Mouse (Mus musculus) midbrain, embryonic 14.5 days (tissue): ENCODE measurements around the gene Tex21. TPM values are rescaled to one million over a fixed set of nuclear protein-coding genes. Genes with fewer than 3 reads are reported as not detected.
A peak's percentile ranks its signal among the peaks of the same experiment; 100 is the strongest.
"Not testable (repeated sequence)": the region's sequence is repeated elsewhere in the genome, so short reads cannot be mapped to it uniquely, and the experiment has no call there.

Source experiments
- ATAC-seq: fragments of 200-750 bp; cut with Nextera tagmentation; 2 replicates; pipeline ENCODE4 v1.8.0; 2017; ENCODE audit warnings: moderate number of reproducible peaks, moderate library complexity; ENCODE audit not compliant: low FRiP score, low TSS enrichment
- DNase-seq: peaks from one replicate; pipeline ENCODE4 v3.0.0-alpha.2; 2015
- H3K27ac ChIP-seq: fragments of 300-500 bp; sonication (generic); replicated peaks from 2 replicates; pipeline ENCODE4 v1.5.1; 2014; ENCODE audit warnings: mild to moderate bottlenecking, low read depth, low read length, moderate library complexity
- H3K27me3 ChIP-seq: fragments of 300-500 bp; sonication (generic); 2 replicates; pipeline ENCODE4 v1.6.1; 2014; ENCODE audit warnings: low read length, control low read depth, mixed read lengths; ENCODE audit not compliant: control insufficient read depth, insufficient read depth
- H3K36me3 ChIP-seq: fragments of 300-500 bp; sonication (generic); 2 replicates; pipeline ENCODE4 v1.6.1; 2014; ENCODE audit warnings: low read length, control low read depth; ENCODE audit not compliant: control insufficient read depth, insufficient read depth
- H3K4me1 ChIP-seq: fragments of 300-500 bp; sonication (generic); 2 replicates; pipeline ENCODE4 v1.6.1; 2014; ENCODE audit warnings: mild to moderate bottlenecking, antibody characterized with exemption, low read length, control low read depth; ENCODE audit not compliant: control insufficient read depth, insufficient read depth
- H3K4me2 ChIP-seq: fragments of 300-500 bp; sonication (generic); 2 replicates; pipeline ENCODE4 v1.6.1; 2014; ENCODE audit warnings: mild to moderate bottlenecking, low read length, moderate library complexity
- H3K4me3 ChIP-seq: fragments of 300-500 bp; sonication (generic); replicated peaks from 2 replicates; pipeline ENCODE4 v1.5.1; 2014; ENCODE audit warnings: low read depth, low read length
- H3K9ac ChIP-seq: fragments of 300-500 bp; sonication (generic); replicated peaks from 2 replicates; pipeline ENCODE4 v1.6.1; 2014; ENCODE audit warnings: mild to moderate bottlenecking, low read length, moderate library complexity
- H3K9me3 ChIP-seq: fragments of 300-500 bp; sonication (generic); 2 replicates; pipeline ENCODE4 v1.6.1; 2016; ENCODE audit warnings: low read length, control low read depth, mixed read lengths; ENCODE audit not compliant: control insufficient read depth
- WGBS: fragments of 180-500 bp; shearing (Covaris S2); extraction: QIAGEN DNeasy Blood & Tissue Kit; methylation state at CpG from one replicate; pipeline ENCODE4 v1.1.7; 2014; 5-methylcytosine and 5-hydroxymethylcytosine counted together
- polyA plus RNA-seq: library from polyadenylated mRNA; unstranded; fragments of >200 nt; fragmentation: Nextera tagmentation; extraction: Ambion mirVana; gene quantifications from 2 replicates; pipeline ENCODE4 v1.2.1, GENCODE M21; 2014

Gene Tex21
- polyA plus RNA-seq, 1 experiment from 2014 or later, result not detected

DNA sequence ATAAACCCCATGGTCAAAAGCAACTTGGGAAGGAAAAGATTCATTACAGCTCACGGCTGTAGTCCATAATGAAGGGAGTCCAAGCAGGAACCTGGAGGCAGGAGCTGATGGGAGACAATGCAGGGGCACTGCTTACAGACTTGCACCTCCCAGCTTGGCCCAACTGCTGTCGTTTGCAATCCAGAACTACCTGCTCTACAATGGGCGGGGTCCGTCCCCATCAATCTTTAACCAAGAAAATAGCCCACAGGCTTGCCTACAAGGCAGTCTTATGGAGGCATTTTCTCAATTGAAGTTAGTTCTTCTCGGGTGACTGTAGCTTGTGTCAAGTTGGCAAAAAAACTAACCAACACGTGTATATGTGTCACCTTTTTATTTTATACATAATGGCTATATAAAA is 66.1 kb downstream of the Tex21 start:
- ATAC-seq, result no peak
- 78% methylated on average over 6 of the region's 6 CpGs for whole genome bisulfite sequencing

GRCm38 (mm10) chr12:76179527-76179926 is 67.0 kb downstream of the Tex21 start:
- Histone ChIP-seq H3K9me3 (no peaks in the 10 kb centered on the region), H3K4me1 (0 out of 2 replicates have a peak, but pooled peaks cover 3% of the 10 kb centered on the region), H3K27me3 (peaks cover 9% of the 10 kb centered on the region), H3K27ac (no peak overlapping the region), H3K4me2 (no peak overlapping the region), H3K9ac (no peak overlapping the region), H3K4me3 (no peak overlapping the region), H3K36me3 (no peaks in the 10 kb centered on the region)
- DNase-seq (no peak), ATAC-seq (no peak)
- 67% methylated on average over 4 of the region's 4 CpGs for WGBS

More for the DNA sequence above, 66.1 kb downstream of the Tex21 start:
- Histone ChIP-seq H3K4me2 (no peak overlapping the region), H3K4me1 (0 out of 2 replicates have a peak, but pooled peaks cover 3% of the 10 kb centered on the region), H3K9ac (no peak overlapping the region), H3K27me3 (peaks cover 9% of the 10 kb centered on the region), H3K27ac (no peak overlapping the region), H3K9me3 (no peaks in the 10 kb centered on the region), H3K36me3 (no peaks in the 10 kb centered on the region), H3K4me3 (no peak overlapping the region)
- no peak for DNase-seq

- WGBS, result 85% methylated on average over 5 of the region's 5 CpGs
- H3K9me3 ChIP-seq, result no peaks in the 10 kb centered on the region
- no peak overlapping the region for H3K4me2 ChIP-seq
- no peak overlapping the region for H3K27ac ChIP-seq
- no peak for ATAC-seq
- 0 out of 2 replicates have a peak, but pooled peaks cover 3% of the 10 kb centered on the region for H3K4me1 ChIP-seq
- no peaks in the 10 kb centered on the region for H3K36me3 ChIP-seq
- DNase-seq, result no peak
- H3K9ac ChIP-seq, result no peak overlapping the region
- no peak overlapping the region for H3K4me3 ChIP-seq
- peaks cover 9% of the 10 kb centered on the region for H3K27me3 ChIP-seq
Measured at GRCm38 (mm10) chr12:76179051-76179450, 67.5 kb downstream of the Tex21 start.

- WGBS, result 38% methylated on average over 16 of the region's 16 CpGs
- H3K27ac ChIP-seq, result no peak overlapping the region
- H3K4me2 ChIP-seq, result peak overlapping the region; percentile 98
- no peaks in the 10 kb centered on the region for H3K36me3 ChIP-seq
- ATAC-seq (no peak), DNase-seq (peak; percentile 88)
- H3K27me3 ChIP-seq, result peaks cover 9% of the 10 kb centered on the region
- no peak overlapping the region for H3K9ac ChIP-seq
- H3K4me1 ChIP-seq, result 0 out of 2 replicates have a peak, but pooled peaks cover 3% of the 10 kb centered on the region
- no peaks in the 10 kb centered on the region for H3K9me3 ChIP-seq
- peak overlapping the region; percentile 42; the same call in 1 of the 2 replicates for H3K4me3 ChIP-seq
Measured at GRCm38 (mm10) chr12:76177864-76178518, 68.6 kb downstream of the Tex21 start.

DNA sequence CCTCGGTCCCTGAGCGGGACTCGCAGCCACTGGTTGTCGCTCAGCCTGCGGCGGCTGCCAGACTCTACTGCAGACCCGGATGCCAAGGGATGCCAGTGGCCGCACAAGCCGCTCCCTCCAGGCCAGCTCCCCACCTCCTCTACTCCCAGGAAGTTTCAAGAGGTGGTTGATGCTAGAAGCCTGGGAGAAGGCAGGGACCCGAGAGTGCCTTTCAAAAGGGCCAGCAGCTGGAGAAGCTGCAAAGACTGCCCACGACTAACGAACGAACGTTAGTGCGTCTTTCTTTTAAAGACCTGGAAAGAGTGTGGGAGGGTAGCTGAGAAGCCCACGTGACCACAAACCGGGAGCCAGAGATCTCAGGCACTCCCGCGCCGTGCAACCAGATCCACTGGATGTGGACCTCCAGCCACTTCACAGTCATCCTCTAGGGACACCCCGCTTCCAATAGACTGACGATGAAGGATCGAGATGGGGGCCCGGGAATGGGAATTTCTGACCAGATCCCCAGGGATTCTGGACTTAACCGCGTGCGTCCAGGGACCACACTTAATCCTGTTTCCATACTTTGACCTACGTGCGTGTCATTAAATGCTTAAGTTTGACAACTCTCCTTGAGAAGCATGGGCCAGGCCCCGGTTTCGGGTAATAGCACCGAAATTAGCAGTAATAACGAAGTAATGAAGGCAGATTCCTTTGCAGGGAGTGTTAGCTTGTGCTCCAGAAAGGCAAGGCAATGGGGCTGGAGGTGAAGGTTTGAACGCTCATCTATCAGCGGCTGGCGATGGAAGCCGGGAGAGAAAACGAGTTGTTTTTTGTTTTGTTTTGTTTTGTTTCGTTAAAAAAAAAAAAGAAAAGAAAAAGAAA is 69.3 kb downstream of the Tex21 start, which contains the start of gene Esr2:
Gene Esr2 (minus strand): TSS at position 260 of the 864 bp plus-strand sequence.
- H3K27ac ChIP-seq, result no peak within 1 kb of the TSS

DNA sequence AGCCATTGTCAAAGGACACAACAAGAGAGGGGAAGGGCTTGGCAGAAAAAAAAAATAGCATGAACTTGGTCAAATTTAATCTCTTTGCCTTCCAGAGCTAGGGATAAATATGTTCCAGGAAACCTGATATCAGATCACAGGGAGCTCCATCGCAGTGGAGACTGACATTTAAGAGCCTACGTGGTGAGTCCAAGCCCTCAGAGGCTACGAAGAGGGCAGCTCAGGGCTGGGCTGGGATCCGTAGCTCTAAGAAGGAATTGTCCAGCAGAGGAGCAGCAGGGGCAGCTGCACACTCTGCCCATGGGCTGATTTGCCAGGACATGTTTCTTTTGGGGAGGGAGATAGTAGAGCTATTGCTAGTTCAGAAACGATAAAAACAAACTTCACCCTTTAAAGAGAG is 80.9 kb downstream of the Tex21 start:
- H3K9me3 ChIP-seq, result no peaks in the 10 kb centered on the region
- no peaks in the 10 kb centered on the region for H3K36me3 ChIP-seq
- no peak overlapping the region for H3K9ac ChIP-seq
- H3K27me3 ChIP-seq, result no peaks in the 10 kb centered on the region
- H3K4me3 ChIP-seq, result no peak overlapping the region
- H3K27ac ChIP-seq, result no peak overlapping the region
- no peaks in the 10 kb centered on the region for H3K4me1 ChIP-seq
- no peak for ATAC-seq
- no peak for DNase-seq
- WGBS, result 66% methylated on average over 5 of the region's 5 CpGs
- no peak overlapping the region for H3K4me2 ChIP-seq

More for the DNA sequence above, 69.3 kb downstream of the Tex21 start, which contains the start of gene Esr2:
- Histone ChIP-seq H3K9ac (peak within 1 kb of the TSS; percentile 40; the same call in 1 of the 2 replicates), H3K9me3 (no peaks in the 10 kb centered on the region), H3K4me2 (peak within 1 kb of the TSS; percentile 98), H3K27me3 (peaks cover 9% of the 10 kb centered on the region), H3K36me3 (no peaks in the 10 kb centered on the region), H3K4me3 (peak within 1 kb of the TSS; percentile 42), H3K4me1 (0 out of 2 replicates have a peak, but pooled peaks cover 3% of the 10 kb centered on the region)
- DNase-seq (peak; percentile 66), ATAC-seq (peak; percentile 43; the same call in 1 of the 2 replicates)
- WGBS, result under 1% methylated on average over 39 of the region's 39 CpGs

GRCm38 (mm10) chr12:76152389-76152788 is 94.2 kb downstream of the Tex21 start:
- not testable (repeated sequence) for ATAC-seq, H3K9me3 ChIP-seq, H3K4me1 ChIP-seq, H3K27ac ChIP-seq, H3K36me3 ChIP-seq, H3K27me3 ChIP-seq
- peak overlapping the region; percentile 58 for H3K4me2 ChIP-seq
- H3K4me3 ChIP-seq, result peak overlapping the region; percentile 31
- WGBS, result 10% methylated on average over 30 of the region's 30 CpGs
- peak; percentile 47 for DNase-seq
- H3K9ac ChIP-seq, result peak overlapping the region; percentile 53; the same call in 1 of the 2 replicates
